8 mouse cellular contexts compared by ENCODE assay signal in the genomic region with DNA sequence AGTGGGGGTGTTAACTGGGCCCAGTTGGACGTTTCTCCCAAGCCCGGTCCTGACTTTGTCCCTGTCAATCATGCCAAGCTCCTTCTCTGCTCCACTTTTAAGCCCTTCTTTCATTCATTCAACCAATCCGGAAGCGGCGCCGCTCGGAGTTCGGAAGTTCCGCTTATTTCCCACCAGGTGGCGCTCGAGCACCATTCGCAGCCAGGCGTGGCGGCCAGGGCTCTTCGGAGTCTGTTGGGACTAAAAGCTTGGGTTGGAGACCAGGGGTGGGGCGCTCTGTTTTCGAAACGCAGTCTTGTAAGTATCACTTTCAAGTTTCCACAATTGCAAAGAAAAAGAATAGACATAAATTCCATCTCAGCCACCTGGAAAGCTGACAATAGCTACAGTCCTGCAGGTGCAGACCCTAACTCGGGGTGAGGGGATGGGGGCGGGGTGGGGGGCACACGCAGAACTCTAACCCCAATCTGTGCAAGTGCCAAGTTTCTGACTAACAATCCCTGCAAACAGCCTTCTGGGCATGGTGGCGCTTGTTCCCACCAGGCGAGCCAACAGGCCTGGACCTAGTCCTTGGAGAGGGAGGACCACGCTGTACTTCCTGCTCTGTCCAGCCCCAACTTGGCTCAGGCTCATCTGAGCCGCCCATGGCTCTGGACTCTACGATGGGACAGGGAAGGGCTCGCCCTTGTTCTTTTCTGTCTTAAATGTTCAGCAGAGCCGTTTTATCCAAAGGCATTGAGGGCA. TPM values are rescaled to one million over a fixed set of nuclear protein-coding genes. Genes with fewer than 3 reads are reported as not detected.
DNase-seq lines count a peak whose midpoint lies in the region; ATAC-seq and TF ChIP-seq lines count a peak whose summit lies in the region.

No protein-coding gene starts in this region.

- no peak overlapping the region for H3K4me3 ChIP-seq in forebrain, embryonic 14.5 days (ENCODE audit: low read depth, low read length)
- peak overlapping the region; percentile 20 for H3K4me3 ChIP-seq in lung, adult 2 months (replicated peaks; ENCODE audit: extremely low read depth, low read depth, low read length)
- 0 out of 2 replicates have a peak overlapping the region, but pooled peaks have one; percentile 14 for H3K4me3 ChIP-seq in neural tube, embryonic 15.5 days (replicated peaks)

- 22% methylated on average over 28 of the region's 28 CpGs for WGBS in forebrain, embryonic 14.5 days
- WGBS in lung, adult 2 months, result 7% methylated on average over 28 of the region's 28 CpGs
- 24% methylated on average over 28 of the region's 28 CpGs for WGBS in neural tube, embryonic 15.5 days

- H3K27me3 ChIP-seq in forebrain, embryonic 14.5 days (replicated peaks; ENCODE audit: control insufficient read depth, insufficient read depth, low read length), result no peaks in the 10 kb centered on the region
- peaks cover 9% of the 10 kb centered on the region; the same call in 1 of the 2 replicates for H3K27me3 ChIP-seq in neural tube, embryonic 15.5 days (replicated peaks)

- peak; percentile 86 for DNase-seq in ES-CJ7 (ENCODE audit: low read depth, low spot score)
- peak; percentile 75 for DNase-seq in cerebellum, adult 11 months
- DNase-seq in forebrain, embryonic 14.5 days (ENCODE audit: low spot score), result peak; percentile 87
- peak; percentile 86 to 90 for DNase-seq in heart, postnatal 14 days
- peak; percentile 53 to 82 for DNase-seq in layer of hippocampus, adult 18-20 months (ENCODE audit: low spot score in 2 of 2)
- DNase-seq in lung, adult 2 months, result peak; percentile 82
- DNase-seq in testis, postnatal 10 days (ENCODE audit: low spot score), result peak; percentile 90

- H3K4me2 ChIP-seq in forebrain, embryonic 14.5 days (ENCODE audit: low read length), result peak overlapping the region; percentile 34
- peak overlapping the region; percentile 45 for H3K4me2 ChIP-seq in neural tube, embryonic 15.5 days

- H3K36me3 ChIP-seq in forebrain, embryonic 14.5 days (ENCODE audit: control insufficient read depth, insufficient read depth, low read length), result no peaks in the 10 kb centered on the region
- no peaks in the 10 kb centered on the region for H3K36me3 ChIP-seq in neural tube, embryonic 15.5 days

- H3K9ac ChIP-seq in forebrain, embryonic 14.5 days (ENCODE audit: low read length), result no peak overlapping the region
- H3K9ac ChIP-seq in neural tube, embryonic 15.5 days (replicated peaks), result no peak overlapping the region

- H3K27ac ChIP-seq in forebrain, embryonic 14.5 days (ENCODE audit: low read depth, low read length), result no peak overlapping the region
- H3K27ac ChIP-seq in neural tube, embryonic 15.5 days (replicated peaks), result no peak overlapping the region

- peak; percentile 85; the same call in 1 of the 2 replicates for TF ChIP-seq POLR2A in lung, adult 2 months (IDR thresholded peaks at IDR 0.05; ENCODE audit: borderline replicate concordance, extremely low read depth, low read depth, low read length)

- TF ChIP-seq CTCF in lung, adult 2 months (IDR thresholded peaks at IDR 0.05; ENCODE audit: insufficient read depth, low read length), result peak; percentile 75

- intact Hi-C loops in heart, postnatal 14 days (cut with DNase I), result loop anchor here (1.0 to 5.0 kb wide), 3 partner anchors 87 to 216 kb away; no protein-coding TSS in a partner anchor

- H3K9me3 ChIP-seq in forebrain, embryonic 14.5 days (replicated peaks; ENCODE audit: control insufficient read depth, low read length), result no peaks in the 10 kb centered on the region
- H3K9me3 ChIP-seq in neural tube, embryonic 15.5 days (replicated peaks), result no peaks in the 10 kb centered on the region

- peak; percentile 86 for ATAC-seq in forebrain, embryonic 14.5 days
- peak; percentile 63; the same call in 1 of the 2 replicates for ATAC-seq in neural tube, embryonic 15.5 days (ENCODE audit: low FRiP score)

- H3K4me1 ChIP-seq in forebrain, embryonic 14.5 days (ENCODE audit: control insufficient read depth, insufficient read depth, low read length), result no peaks in the 10 kb centered on the region
- H3K4me1 ChIP-seq in lung, adult 2 months (ENCODE audit: control insufficient read depth, insufficient read depth, low read length), result peaks cover 12% of the 10 kb centered on the region
- H3K4me1 ChIP-seq in neural tube, embryonic 15.5 days, result peaks cover 8% of the 10 kb centered on the region

RNA-seq across cellular contexts. Expression of a gene that starts 9.6 kb away (rescaled TPM):
- polyA plus RNA-seq in forebrain, embryonic 14.5 days (2014; fragmentation: Nextera tagmentation; extraction: Ambion mirVana), result 1,105 and 1,139 TPM in 2 replicates
- total RNA-seq in heart, postnatal 14 days (2021), result 100 to 1,000 TPM; 207 to 223 TPM
- 100 to 1,000 TPM; 690 to 729 TPM for total RNA-seq in layer of hippocampus, adult 18-20 months (2021)
- polyA plus RNA-seq in lung, adult 2 months (2012; rRNA removed), result 683 and 872 TPM in 2 replicates
- 910 and 1,003 TPM in 2 replicates for polyA plus RNA-seq in neural tube, embryonic 15.5 days (2015; fragmentation: Nextera tagmentation; extraction: Ambion mirVana)

RNA-seq across cellular contexts. Expression of a gene that starts 12.6 kb away (rescaled TPM):
- 0.40 TPM in 1 of 2 replicates, not detected in the other for polyA plus RNA-seq in forebrain, embryonic 14.5 days (2014; fragmentation: Nextera tagmentation; extraction: Ambion mirVana)
- total RNA-seq in heart, postnatal 14 days (2021), result 1 to 10 TPM; 3.6 to 6.9 TPM
- total RNA-seq in layer of hippocampus, adult 18-20 months (2021), result 1 to 10 TPM; 3.1 to 4.2 TPM
- 3.5 and 5.2 TPM in 2 replicates for polyA plus RNA-seq in lung, adult 2 months (2012; rRNA removed)
- polyA plus RNA-seq in neural tube, embryonic 15.5 days (2015; fragmentation: Nextera tagmentation; extraction: Ambion mirVana), result 0.27 and 0.28 TPM in 2 replicates
